13 mouse cellular contexts compared by ENCODE assay signal in genomic region chr11:113438915-113439314, GRCm38 (mm10).
DNase-seq lines count a peak whose midpoint lies in the region; ATAC-seq lines count a peak whose summit lies in the region.
"Had no signal": no experiment of that assay in that cellular context is flagged by ENCODE, and none has a peak within 500 bp of the region (broad histone marks: within the 10 kb centered on the region; RNA-seq: fewer than 3 reads in every experiment).

No protein-coding gene starts in this region.

- peaks cover 35% of the 10 kb centered on the region for H3K4me1 ChIP-seq in embryonic facial prominence, embryonic 10.5 days
- peaks cover 35% of the 10 kb centered on the region for H3K4me1 ChIP-seq in hindbrain, embryonic 12.5 days
- H3K4me1 ChIP-seq in midbrain, embryonic 12.5 days = peaks cover 32% of the 10 kb centered on the region

- 87% methylated on average over 5 of the region's 5 CpGs for WGBS in embryonic facial prominence, embryonic 10.5 days
- 80% methylated on average over 5 of the region's 5 CpGs for WGBS in hindbrain, embryonic 12.5 days
- 68% methylated on average over 5 of the region's 5 CpGs for WGBS in midbrain, embryonic 12.5 days

- no peak overlapping the region for H3K4me3 ChIP-seq in embryonic facial prominence, embryonic 10.5 days
- no peak overlapping the region for H3K4me3 ChIP-seq in hindbrain, embryonic 12.5 days
- H3K4me3 ChIP-seq in midbrain, embryonic 12.5 days = no peak overlapping the region
- H3K4me3 ChIP-seq: kidney, embryonic 15.5 days had no signal

- peaks cover 9% of the 10 kb centered on the region for H3K9me3 ChIP-seq in embryonic facial prominence, embryonic 10.5 days
- H3K9me3 ChIP-seq in hindbrain, embryonic 12.5 days (replicated peaks) = no peaks in the 10 kb centered on the region; the same call in 1 of the 2 replicates
- peaks cover 5% of the 10 kb centered on the region for H3K9me3 ChIP-seq in midbrain, embryonic 12.5 days

- peak; percentile 11 for DNase-seq in NIH3T3 (ENCODE audit: low read depth)
- DNase-seq in embryonic facial prominence, embryonic 10.5 days (ENCODE audit: low spot score) = no peak
- DNase-seq in urinary bladder, postnatal 25 days (ENCODE audit: low spot score) = no peak
- no peak for DNase-seq in thymus, adult 18-20 months
- DNase-seq in urinary bladder, postnatal 10 days (ENCODE audit: low spot score) = no peak
- DNase-seq in embryo, embryonic 11 days = no peak
- DNase-seq: cerebellum, adult 9-11 months; gastrocnemius, postnatal 36 days; heart, postnatal 14 days; thymus, postnatal 36 days had no signal

- ATAC-seq in hindbrain, embryonic 12.5 days (ENCODE audit: low FRiP score) = peak; percentile 8
- ATAC-seq in midbrain, embryonic 12.5 days (ENCODE audit: low FRiP score, low read depth) = peak; percentile 23; the same call in 1 of the 2 replicates

- no peak overlapping the region for H3K4me2 ChIP-seq in hindbrain, embryonic 12.5 days (replicated peaks)
- peak overlapping the region; percentile 23; the same call in 1 of the 2 replicates for H3K4me2 ChIP-seq in midbrain, embryonic 12.5 days (replicated peaks)
- H3K4me2 ChIP-seq: kidney, embryonic 15.5 days had no signal

- H3K9ac ChIP-seq in hindbrain, embryonic 12.5 days = peak overlapping the region; percentile 27
- no peak overlapping the region for H3K9ac ChIP-seq in midbrain, embryonic 12.5 days (replicated peaks)
- H3K9ac ChIP-seq: kidney, embryonic 15.5 days had no signal

- peak overlapping the region; percentile 74 for H3K27ac ChIP-seq in embryonic facial prominence, embryonic 10.5 days (replicated peaks)
- peak overlapping the region; percentile 87 for H3K27ac ChIP-seq in hindbrain, embryonic 12.5 days
- H3K27ac ChIP-seq in midbrain, embryonic 12.5 days (replicated peaks) = peak overlapping the region; percentile 90

- H3K27me3 ChIP-seq in embryonic facial prominence, embryonic 10.5 days (replicated peaks; ENCODE audit: low read depth, poor library complexity, severe bottlenecking) = peaks cover 69% of the 10 kb centered on the region
- H3K27me3 ChIP-seq in hindbrain, embryonic 12.5 days = peaks cover 11% of the 10 kb centered on the region; the same call in 1 of the 2 replicates
- H3K27me3 ChIP-seq in midbrain, embryonic 12.5 days = peaks cover 91% of the 10 kb centered on the region
- H3K27me3 ChIP-seq: kidney, embryonic 15.5 days had no signal

- H3K36me3 ChIP-seq in embryonic facial prominence, embryonic 10.5 days (replicated peaks) = peaks cover 7% of the 10 kb centered on the region; the same call in 1 of the 2 replicates
- no peaks in the 10 kb centered on the region for H3K36me3 ChIP-seq in hindbrain, embryonic 12.5 days
- H3K36me3 ChIP-seq in midbrain, embryonic 12.5 days = no peaks in the 10 kb centered on the region
